Mouse (Mus musculus) bone marrow, adult 2 months (tissue): ENCODE results near the gene Dhrs7.

ENCODE experiments used
- CTCF ChIP-seq: fragments of 200-500 bp; IDR thresholded peaks from 2 replicates; pipeline ENCODE4 v1.5.1; 2011; ENCODE audit warnings: low read length, control low read depth; ENCODE audit not compliant: control insufficient read depth, insufficient read depth
- POLR2A ChIP-seq: fragments of 200-500 bp; IDR thresholded peaks from 2 replicates; pipeline ENCODE4 v1.6.1; 2011; ENCODE audit warnings: low read depth, mild to moderate bottlenecking, control low read depth, low read length, borderline replicate concordance; ENCODE audit not compliant: control insufficient read depth

- TF ChIP-seq POLR2A (no peak), CTCF (no peak)
Observed at GRCm38 (mm10) chr12:72612053-72612452, 52.7 kb downstream of the Dhrs7 start.
